Mouse (Mus musculus): ENCODE measurements around the gene Fubp3.

GRCm38 (mm10) chr2:31609859-31610261 is 37.4 kb downstream of the Fubp3 start:
- TF ChIP-seq CTCF (IDR thresholded peaks at IDR 0.05; ENCODE audit: control insufficient read depth, insufficient read depth, insufficient replicate concordance, low read depth, low read length) (no peak), POLR2A (IDR thresholded peaks at IDR 0.05; ENCODE audit: control insufficient read depth, low read depth, low read length) (no peak)

Measured in testis, adult 2 months (tissue).